Mouse (Mus musculus) forebrain, embryonic 14.5 days (tissue): Measurements from ENCODE around the gene Skint4. TPM values are rescaled to one million over a fixed set of nuclear protein-coding genes. Genes with fewer than 3 reads are reported as not detected.

Experiments used
- ATAC-seq: fragments of 200-750 bp; cut with Nextera tagmentation; 2 replicates; pipeline ENCODE4 v1.8.0; 2017; ENCODE audit warnings: mild to moderate bottlenecking, moderate library complexity
- DNase-seq: peaks from one replicate; pipeline ENCODE4 v3.0.0-alpha.2; 2015; ENCODE audit warnings: low spot score
- H3K27ac ChIP-seq: fragments of 300-500 bp; sonication (generic); 2 replicates; pipeline ENCODE4 v1.5.1; 2014; ENCODE audit warnings: low read depth, mild to moderate bottlenecking, control low read depth, low read length, moderate library complexity
- H3K27me3 ChIP-seq: fragments of 300-500 bp; sonication (generic); replicated peaks from 2 replicates; pipeline ENCODE4 v1.6.1; 2014; ENCODE audit warnings: low read length, control low read depth, mixed read lengths; ENCODE audit not compliant: control insufficient read depth, insufficient read depth
- H3K36me3 ChIP-seq: fragments of 300-500 bp; sonication (generic); 2 replicates; pipeline ENCODE4 v1.6.1; 2014; ENCODE audit warnings: low read length, control low read depth; ENCODE audit not compliant: control insufficient read depth, insufficient read depth
- H3K4me1 ChIP-seq: fragments of 300-500 bp; sonication (generic); 2 replicates; pipeline ENCODE4 v1.6.1; 2014; ENCODE audit warnings: antibody characterized with exemption, low read length, control low read depth; ENCODE audit not compliant: control insufficient read depth, insufficient read depth
- H3K4me2 ChIP-seq: fragments of 300-500 bp; sonication (generic); 2 replicates; pipeline ENCODE4 v1.6.1; 2014; ENCODE audit warnings: mild to moderate bottlenecking, control low read depth, low read length
- H3K4me3 ChIP-seq: fragments of 300-500 bp; sonication (generic); 2 replicates; pipeline ENCODE4 v1.5.1; 2014; ENCODE audit warnings: low read depth, low read length, control low read depth
- H3K9ac ChIP-seq: fragments of 300-500 bp; sonication (generic); 2 replicates; pipeline ENCODE4 v1.6.1; 2014; ENCODE audit warnings: mild to moderate bottlenecking, low read length, control low read depth, moderate library complexity
- H3K9me3 ChIP-seq: fragments of 300-500 bp; sonication (generic); replicated peaks from 2 replicates; pipeline ENCODE4 v1.6.1; 2016; ENCODE audit warnings: low read length, control low read depth, mixed read lengths; ENCODE audit not compliant: control insufficient read depth
- polyA plus RNA-seq: library from polyadenylated mRNA; unstranded; fragments of >200 nt; fragmentation: Nextera tagmentation; extraction: Ambion mirVana; gene quantifications from 2 replicates; pipeline ENCODE4 v1.2.1, GENCODE M21; 2014

Gene Skint4
- not detected in 2 replicates for polyA plus RNA-seq

DNA sequence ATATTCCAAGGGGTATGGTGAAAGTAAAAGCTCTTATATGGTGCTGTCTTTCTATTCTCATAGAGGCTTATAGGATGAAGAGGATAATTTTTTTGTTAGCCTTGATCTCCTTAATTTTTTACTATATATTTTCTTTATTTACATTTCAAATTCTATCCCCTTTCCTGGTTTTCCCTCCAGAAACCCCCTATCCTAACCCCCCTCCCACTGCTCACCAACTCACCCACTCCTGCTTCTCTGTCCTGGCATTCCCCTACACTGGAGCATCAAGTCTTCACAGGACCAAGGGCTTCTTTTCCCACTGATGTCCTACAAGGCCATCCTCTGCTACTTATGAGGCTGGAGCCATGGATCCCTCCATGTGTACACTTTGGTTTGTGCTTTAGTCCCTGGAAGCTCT is at the start of gene Skint4:
Gene Skint4 (plus strand): TSS at position 301 of the 400 bp plus-strand sequence.
- Histone ChIP-seq H3K4me3 (no peak within 1 kb of the TSS), H3K27ac (no peak within 1 kb of the TSS), H3K9me3 (0 out of 2 replicates have a peak, but pooled peaks cover 2% of the 10 kb centered on the region), H3K9ac (no peak within 1 kb of the TSS), H3K27me3 (no peaks in the 10 kb centered on the region), H3K4me1 (no peaks in the 10 kb centered on the region), H3K36me3 (no peaks in the 10 kb centered on the region), H3K4me2 (no peak within 1 kb of the TSS)
- DNase-seq, result no peak
- ATAC-seq, result no peak

Other genes with a start within 250 kb of the Skint4 start
- gene Slc5a9, start 169.1 kb upstream of the Skint4 start, polyA plus RNA-seq, result not detected in 2 replicates
- not detected in 2 replicates for gene Skint8, start 152.6 kb upstream of the Skint4 start, polyA plus RNA-seq
- not detected in 2 replicates for gene Skint7, start 99.1 kb upstream of the Skint4 start, polyA plus RNA-seq
- gene Skint1, start 65.7 kb upstream of the Skint4 start, polyA plus RNA-seq, result not detected in 2 replicates
- gene Skint3, start 160.2 kb downstream of the Skint4 start, polyA plus RNA-seq, result not detected in 2 replicates